Mouse (Mus musculus) cerebellum, postnatal 10 days (tissue): ENCODE measurements around the gene 4930519G04Rik.
A peak's percentile ranks its signal among the peaks of the same experiment; 100 is the strongest.
"Not testable (repeated sequence)": the region's sequence is repeated elsewhere in the genome, so short reads cannot be mapped to it uniquely, and the experiment has no call there.

ENCODE experiments used
- DNase-seq, 2 experiments: peaks; one replicate each; pipeline ENCODE4 v3.0.0; 2021; ENCODE audit warnings: mixed read lengths in 2 of 2

4930519G04Rik gene

GRCm38 (mm10) chr5:114853364-114853763, at the start of gene 4930519G04Rik:
Gene 4930519G04Rik, plus strand, starts transcription at chr5:114853664.
- not testable (repeated sequence) for DNase-seq

- no peak for DNase-seq
These were observed 49.1 kb upstream of the 4930519G04Rik start for GRCm38 (mm10) chr5:114804335-114804734.

GRCm38 (mm10) chr5:114804958-114805357, 48.5 kb upstream of the 4930519G04Rik start:
- DNase-seq = peak; percentile 72 to 79

- DNase-seq = no peak
These were observed 47.8 kb upstream of the 4930519G04Rik start for GRCm38 (mm10) chr5:114805436-114806350.

GRCm38 (mm10) chr5:114806636-114807035, 46.8 kb upstream of the 4930519G04Rik start:
- no peak for DNase-seq

- no peak for DNase-seq
These were observed 46.4 kb upstream of the 4930519G04Rik start for GRCm38 (mm10) chr5:114807063-114807462.

GRCm38 (mm10) chr5:114807468-114807867, 46.0 kb upstream of the 4930519G04Rik start:
- peak in 1 of 2 experiments; percentile 3 for DNase-seq

GRCm38 (mm10) chr5:114807893-114808292, 45.6 kb upstream of the 4930519G04Rik start:
- DNase-seq = no peak

GRCm38 (mm10) chr5:114808385-114808784, 45.1 kb upstream of the 4930519G04Rik start:
- DNase-seq = no peak

- peak; percentile 47 to 51 for DNase-seq
These were observed 44.2 kb upstream of the 4930519G04Rik start for GRCm38 (mm10) chr5:114809181-114809756.

- DNase-seq = no peak
These were observed 43.6 kb upstream of the 4930519G04Rik start for GRCm38 (mm10) chr5:114809826-114810225.

GRCm38 (mm10) chr5:114813525-114814181, 39.8 kb upstream of the 4930519G04Rik start:
- peak; percentile 96 to 97 for DNase-seq

- peak in 1 of 2 experiments; percentile 48 for DNase-seq
These were observed 36.9 kb upstream of the 4930519G04Rik start for GRCm38 (mm10) chr5:114816599-114816998.

GRCm38 (mm10) chr5:114818124-114818523, 35.3 kb upstream of the 4930519G04Rik start:
- no peak for DNase-seq

GRCm38 (mm10) chr5:114822796-114823688, 30.4 kb upstream of the 4930519G04Rik start, which contains the start of gene 1500011B03Rik:
Gene 1500011B03Rik, minus strand, starts transcription at chr5:114823468.
- DNase-seq = peak; percentile 95

GRCm38 (mm10) chr5:114824197-114824596, 29.3 kb upstream of the 4930519G04Rik start:
- DNase-seq = peak; percentile 61 to 69

GRCm38 (mm10) chr5:114825978-114826691, 27.3 kb upstream of the 4930519G04Rik start:
- peak; percentile 88 to 90 for DNase-seq

- peak in 1 of 2 experiments; percentile 23 for DNase-seq
These were observed 26.0 kb upstream of the 4930519G04Rik start for GRCm38 (mm10) chr5:114827427-114827826.

GRCm38 (mm10) chr5:114829740-114830139, 23.7 kb upstream of the 4930519G04Rik start:
- DNase-seq = no peak

GRCm38 (mm10) chr5:114836886-114837285, 16.6 kb upstream of the 4930519G04Rik start:
- DNase-seq = no peak

GRCm38 (mm10) chr5:114840481-114840880, 13.0 kb upstream of the 4930519G04Rik start:
- DNase-seq = not testable (repeated sequence)
